Mouse (Mus musculus): Measurements from ENCODE around the gene Ramp2. TPM values are rescaled to one million over a fixed set of nuclear protein-coding genes. Genes with fewer than 3 reads are reported as not detected.

The Ramp2 gene
- polyA plus RNA-seq, 1 experiment from 2014 or later: 62.3 TPM

- Histone ChIP-seq H3K4me1 (replicated peaks; ENCODE audit: control insufficient read depth, insufficient read depth) (no peaks in the 10 kb centered on the region; the same call in 1 of the 2 replicates), H3K27ac (replicated peaks) (peak within 1 kb of the TSS; percentile 91), H3K36me3 (ENCODE audit: control insufficient read depth, insufficient read depth, low read length) (no peaks in the 10 kb centered on the region), H3K4me2 (replicated peaks; ENCODE audit: low read depth) (peak within 1 kb of the TSS; percentile 93), H3K9ac (ENCODE audit: low read length) (peak within 1 kb of the TSS; percentile 94), H3K27me3 (ENCODE audit: control insufficient read depth, insufficient read depth, low read length) (no peaks in the 10 kb centered on the region), H3K9me3 (ENCODE audit: control insufficient read depth, low read length) (no peaks in the 10 kb centered on the region), H3K4me3 (ENCODE audit: low read depth, low read length) (peak within 1 kb of the TSS; percentile 90)
- ATAC-seq (ENCODE audit: low FRiP score, low TSS enrichment): peak; percentile 95
- peak; percentile 96 for DNase-seq (ENCODE audit: low spot score)
- WGBS: under 1% methylated on average over 56 of the region's 56 CpGs
- TF ChIP-seq EP300 (optimal IDR thresholded peaks at IDR 0.05): no peak
- peak; percentile 67 for TF ChIP-seq CTCF (IDR thresholded peaks at IDR 0.05; ENCODE audit: low read depth)
Measured at GRCm38 (mm10) chr11:101226065-101226701, 19.6 kb upstream of the Ramp2 start, which contains the start of gene Ezh1. Ezh1 (minus strand) TSS chr11:101226463.

DNA sequence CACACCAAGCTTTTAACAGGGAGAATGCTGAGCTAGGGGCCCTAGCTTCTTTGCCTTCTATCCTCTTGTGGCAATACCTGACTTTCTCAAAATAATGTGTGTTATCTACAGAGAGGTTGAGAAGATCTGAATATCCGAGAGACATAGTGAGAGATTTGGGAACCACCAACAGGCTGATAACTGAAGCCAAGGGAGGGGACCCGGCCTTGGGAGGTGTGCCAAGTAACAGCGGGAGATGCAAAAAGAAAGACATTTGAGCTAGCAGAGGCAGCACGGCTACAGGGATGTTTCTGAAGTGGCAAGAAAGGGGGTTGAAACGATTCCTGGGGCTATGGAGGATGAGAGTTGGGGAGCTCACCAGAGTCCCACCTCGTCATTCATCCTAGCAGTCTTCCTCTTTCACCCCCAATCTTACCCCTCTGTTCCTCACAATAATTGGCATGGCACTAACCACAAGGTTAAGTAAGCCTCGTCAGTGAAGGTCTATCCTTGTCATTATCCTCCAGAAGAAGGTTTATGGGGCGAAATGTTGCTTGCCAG, 16.4 kb upstream of the Ramp2 start:
- Histone ChIP-seq H3K27me3 (ENCODE audit: control insufficient read depth, insufficient read depth, low read length) (no peaks in the 10 kb centered on the region), H3K4me2 (replicated peaks; ENCODE audit: low read depth) (no peak overlapping the region), H3K9me3 (ENCODE audit: control insufficient read depth, low read length) (no peaks in the 10 kb centered on the region), H3K4me1 (replicated peaks; ENCODE audit: control insufficient read depth, insufficient read depth) (no peaks in the 10 kb centered on the region; the same call in 1 of the 2 replicates), H3K36me3 (ENCODE audit: control insufficient read depth, insufficient read depth, low read length) (no peaks in the 10 kb centered on the region), H3K27ac (replicated peaks) (peak overlapping the region; percentile 92), H3K4me3 (ENCODE audit: low read depth, low read length) (no peak overlapping the region), H3K9ac (ENCODE audit: low read length) (no peak overlapping the region; the same call in 1 of the 2 replicates)
- WGBS: 34% methylated on average over 8 of the region's 8 CpGs
- TF ChIP-seq EP300 (optimal IDR thresholded peaks at IDR 0.05) (no peak), CTCF (IDR thresholded peaks at IDR 0.05; ENCODE audit: low read depth) (no peak)
- no peak for DNase-seq (ENCODE audit: low spot score)
- ATAC-seq (ENCODE audit: low FRiP score, low TSS enrichment): no peak

GRCm38 (mm10) chr11:101230061-101230511, 15.7 kb upstream of the Ramp2 start:
- no peaks in the 10 kb centered on the region; the same call in 1 of the 2 replicates for H3K4me1 ChIP-seq (replicated peaks; ENCODE audit: control insufficient read depth, insufficient read depth)
- TF ChIP-seq CTCF (IDR thresholded peaks at IDR 0.05; ENCODE audit: low read depth): no peak
- no peak for TF ChIP-seq EP300 (optimal IDR thresholded peaks at IDR 0.05)
- 38% methylated on average over 2 of the region's 2 CpGs for whole genome bisulfite sequencing
- H3K36me3 ChIP-seq (ENCODE audit: control insufficient read depth, insufficient read depth, low read length): no peaks in the 10 kb centered on the region
- no peak for DNase-seq (ENCODE audit: low spot score)
- H3K4me2 ChIP-seq (replicated peaks; ENCODE audit: low read depth): no peak overlapping the region
- no peaks in the 10 kb centered on the region for H3K9me3 ChIP-seq (ENCODE audit: control insufficient read depth, low read length)
- ATAC-seq (ENCODE audit: low FRiP score, low TSS enrichment): no peak
- H3K4me3 ChIP-seq (ENCODE audit: low read depth, low read length): no peak overlapping the region
- no peak overlapping the region; the same call in 1 of the 2 replicates for H3K9ac ChIP-seq (ENCODE audit: low read length)
- peak overlapping the region; percentile 92 for H3K27ac ChIP-seq (replicated peaks)
- H3K27me3 ChIP-seq (ENCODE audit: control insufficient read depth, insufficient read depth, low read length): no peaks in the 10 kb centered on the region

DNA sequence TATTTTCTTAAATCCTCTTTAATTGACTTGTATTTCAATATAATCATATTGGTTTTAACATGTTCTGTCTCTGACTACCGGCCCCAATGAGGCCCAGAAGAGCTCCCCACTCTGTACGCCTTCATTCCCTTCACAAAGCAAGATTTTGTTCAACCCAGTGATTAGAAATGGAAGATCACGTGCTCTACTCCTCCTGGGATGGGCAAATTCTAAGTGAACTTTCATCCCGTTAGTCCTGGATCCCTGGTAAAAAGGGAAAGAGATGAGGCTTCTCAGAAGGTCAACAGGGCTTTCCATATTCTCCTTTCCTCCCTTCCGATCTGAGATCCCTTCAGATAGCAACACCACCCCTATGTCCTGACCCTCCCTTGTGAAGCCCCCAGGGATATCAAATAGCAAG, 15.3 kb upstream of the Ramp2 start:
- H3K9me3 ChIP-seq (ENCODE audit: control insufficient read depth, low read length): no peaks in the 10 kb centered on the region
- TF ChIP-seq EP300 (optimal IDR thresholded peaks at IDR 0.05): no peak
- TF ChIP-seq CTCF (IDR thresholded peaks at IDR 0.05; ENCODE audit: low read depth): no peak
- ATAC-seq (ENCODE audit: low FRiP score, low TSS enrichment): no peak
- H3K36me3 ChIP-seq (ENCODE audit: control insufficient read depth, insufficient read depth, low read length): no peaks in the 10 kb centered on the region
- peak overlapping the region; percentile 92 for H3K27ac ChIP-seq (replicated peaks)
- no peaks in the 10 kb centered on the region for H3K27me3 ChIP-seq (ENCODE audit: control insufficient read depth, insufficient read depth, low read length)
- WGBS: 24% methylated on average over 5 of the region's 5 CpGs
- 0 out of 2 replicates have a peak overlapping the region, but pooled peaks have one; percentile 52 for H3K9ac ChIP-seq (ENCODE audit: low read length)
- H3K4me1 ChIP-seq (replicated peaks; ENCODE audit: control insufficient read depth, insufficient read depth): no peaks in the 10 kb centered on the region; the same call in 1 of the 2 replicates
- H3K4me3 ChIP-seq (ENCODE audit: low read depth, low read length): no peak overlapping the region
- peak overlapping the region; percentile 55; the same call in 1 of the 2 replicates for H3K4me2 ChIP-seq (replicated peaks; ENCODE audit: low read depth)
- DNase-seq (ENCODE audit: low spot score): no peak

GRCm38 (mm10) chr11:101230991-101231871, 14.6 kb upstream of the Ramp2 start:
- H3K36me3 ChIP-seq (ENCODE audit: control insufficient read depth, insufficient read depth, low read length): no peaks in the 10 kb centered on the region
- 7% methylated on average over 18 of the region's 18 CpGs for WGBS
- no peaks in the 10 kb centered on the region for H3K27me3 ChIP-seq (ENCODE audit: control insufficient read depth, insufficient read depth, low read length)
- DNase-seq (ENCODE audit: low spot score): peak; percentile 34
- TF ChIP-seq EP300 (optimal IDR thresholded peaks at IDR 0.05) (no peak), CTCF (IDR thresholded peaks at IDR 0.05; ENCODE audit: low read depth) (peak; percentile 41)
- peak; percentile 36; the same call in 1 of the 2 replicates for ATAC-seq (ENCODE audit: low FRiP score, low TSS enrichment)
- H3K9me3 ChIP-seq (ENCODE audit: control insufficient read depth, low read length): no peaks in the 10 kb centered on the region
- no peaks in the 10 kb centered on the region; the same call in 1 of the 2 replicates for H3K4me1 ChIP-seq (replicated peaks; ENCODE audit: control insufficient read depth, insufficient read depth)
- H3K4me3 ChIP-seq (ENCODE audit: low read depth, low read length): peak overlapping the region; percentile 27
- peak overlapping the region; percentile 52 for H3K9ac ChIP-seq (ENCODE audit: low read length)
- peak overlapping the region; percentile 55 for H3K4me2 ChIP-seq (replicated peaks; ENCODE audit: low read depth)
- H3K27ac ChIP-seq (replicated peaks): peak overlapping the region; percentile 92

All from stomach, postnatal 0 days (tissue).